ENCODE assay signal across 8 mouse cellular contexts in the genomic region with DNA sequence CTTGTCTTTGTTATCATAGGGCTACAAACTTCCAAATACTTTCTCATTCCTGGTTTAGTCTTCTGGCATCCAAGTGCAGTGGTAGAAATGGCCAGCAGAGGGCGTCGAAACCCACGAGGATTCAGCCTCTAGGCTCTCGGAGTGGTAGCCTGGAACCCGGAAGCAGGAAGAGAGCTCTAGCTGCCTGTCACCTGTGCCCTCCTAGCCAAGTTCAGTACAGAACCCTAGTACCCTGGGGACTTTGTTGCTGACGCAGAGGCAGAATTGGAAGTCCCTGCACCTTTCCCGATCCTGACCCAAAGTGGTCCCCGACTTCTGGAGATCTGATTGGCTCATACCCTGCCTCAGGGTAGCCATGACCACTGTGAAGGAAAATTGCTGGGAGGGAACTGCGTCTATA. TPM values are rescaled to one million over a fixed set of nuclear protein-coding genes. Genes with fewer than 3 reads are reported as not detected.
DNase-seq lines count a peak whose midpoint lies in the region; ATAC-seq lines count a peak whose summit lies in the region.

No protein-coding gene starts in this region.

- H3K36me3 ChIP-seq in hindbrain, embryonic 12.5 days = no peaks in the 10 kb centered on the region

- peak overlapping the region; percentile 46 for H3K4me2 ChIP-seq in hindbrain, embryonic 12.5 days (replicated peaks)

- no peaks in the 10 kb centered on the region for H3K27me3 ChIP-seq in hindbrain, embryonic 12.5 days

- peak overlapping the region; percentile 35; the same call in 1 of the 2 replicates for H3K9ac ChIP-seq in hindbrain, embryonic 12.5 days

- H3K9me3 ChIP-seq in hindbrain, embryonic 12.5 days (replicated peaks) = no peaks in the 10 kb centered on the region

- ATAC-seq in hindbrain, embryonic 12.5 days (ENCODE audit: low FRiP score) = peak; percentile 78

- WGBS in hindbrain, embryonic 12.5 days = 12% methylated on average over 9 of the region's 9 CpGs

- peak; percentile 92 for DNase-seq in NIH3T3 (ENCODE audit: low read depth)
- DNase-seq in cerebellum, postnatal 10 days = peak; percentile 92 to 95
- peak; percentile 35 to 81 for DNase-seq in frontal cortex, postnatal 10 days (ENCODE audit: low spot score in 2 of 2)
- peak; percentile 83 to 89 for DNase-seq in layer of hippocampus, postnatal 14 days (ENCODE audit: low spot score in 2 of 2)
- DNase-seq in lung, postnatal 14 days = peak; percentile 94
- peak; percentile 60 for DNase-seq in retina, adult 2 months (ENCODE audit: low read depth, low spot score)
- DNase-seq in thymus, postnatal 36 days = peak; percentile 85

- peak overlapping the region; percentile 25 for H3K4me3 ChIP-seq in hindbrain, embryonic 12.5 days

- H3K27ac ChIP-seq in hindbrain, embryonic 12.5 days = no peak overlapping the region

- 0 out of 2 replicates have a peak, but pooled peaks cover 3% of the 10 kb centered on the region for H3K4me1 ChIP-seq in hindbrain, embryonic 12.5 days

RNA-seq across cellular contexts. Expression of a gene that starts 32.2 kb away (rescaled TPM):
- 64.6 and 67.0 TPM in 2 replicates for polyA plus RNA-seq in hindbrain, embryonic 12.5 days (2016; fragmentation: Nextera tagmentation; extraction: Ambion mirVana)
- total RNA-seq in layer of hippocampus, postnatal 14 days (2021) = 100 to 1,000 TPM; 330 to 332 TPM
